Mouse (Mus musculus) hematopoietic stem cell, adult 5-6 weeks (primary cell): ENCODE results near the gene Rpl9-ps6. TPM values are rescaled to one million over a fixed set of nuclear protein-coding genes. Genes with fewer than 3 reads are reported as not detected.

Experiments used
- ATAC-seq, 2 experiments: fragments of 125-278 bp in 1 of 2; replicated peaks in 1 of 2; 2 replicates each; pipeline ENCODE4 v1.8.0; 2016 to 2017; ENCODE audit warnings: inconsistent platforms in 2 of 2, mild to moderate bottlenecking in 2 of 2, moderate number of reproducible peaks in 2 of 2, low read depth in 1 of 2, moderate TSS enrichment in 1 of 2; ENCODE audit not compliant: low FRiP score in 2 of 2, poor library complexity in 2 of 2, severe bottlenecking in 2 of 2, insufficient read depth in 1 of 2, low TSS enrichment in 1 of 2
- total RNA-seq: library from RNA; stranded (forward); fragments of 172-1452, 232-1000 nt; gene quantifications from 2 replicates; pipeline ENCODE4 v1.2.3, GENCODE M21; 2017

The Rpl9-ps6 gene
- total RNA-seq, 1 experiment from 2014 or later: 106 TPM

GRCm38 (mm10) chr19:32441568-32441967, 24.8 kb downstream of the Rpl9-ps6 start:
- no peak for ATAC-seq

DNA sequence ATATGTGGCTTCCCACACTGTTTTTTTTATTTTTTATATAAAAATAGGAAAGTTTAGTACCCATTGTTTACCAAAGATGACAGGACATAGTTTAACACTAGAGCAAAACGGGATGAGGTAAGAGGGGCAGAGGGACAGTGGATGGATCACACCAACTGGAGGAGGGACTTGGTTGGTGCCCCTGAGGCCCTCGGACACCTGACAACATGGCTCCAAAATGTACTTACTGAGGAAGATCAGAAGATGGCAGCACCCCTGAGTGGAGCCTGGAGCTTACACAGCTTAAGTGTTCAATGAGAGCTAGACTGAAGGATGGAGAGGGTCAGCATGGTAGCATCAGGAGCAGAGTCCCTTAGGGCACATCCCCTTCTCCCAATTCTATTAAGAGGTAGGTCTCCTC, 27.0 kb downstream of the Rpl9-ps6 start:
- ATAC-seq: no peak

- no peak for ATAC-seq
These were observed 40.5 kb downstream of the Rpl9-ps6 start for GRCm38 (mm10) chr19:32425856-32426255.

DNA sequence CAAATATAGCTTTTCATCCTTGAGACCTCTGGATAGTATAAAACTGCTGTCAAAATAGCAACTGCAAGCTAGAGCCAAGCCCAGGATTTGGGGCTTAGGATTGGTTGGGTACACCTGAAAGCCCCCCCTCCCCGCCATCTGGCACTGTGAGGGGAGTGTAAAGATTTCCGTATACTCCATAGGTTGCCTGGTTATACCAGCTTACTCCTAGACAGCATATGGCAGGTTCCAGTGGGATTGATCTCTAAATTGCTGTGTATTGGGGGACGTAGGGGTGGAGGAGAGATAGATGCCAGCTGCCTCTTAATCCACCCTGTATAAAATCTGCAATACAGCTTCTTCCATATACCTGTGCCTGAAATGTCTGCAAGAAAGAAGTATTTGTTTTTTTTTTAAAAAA, 41.7 kb downstream of the Rpl9-ps6 start:
- no peak for ATAC-seq

DNA sequence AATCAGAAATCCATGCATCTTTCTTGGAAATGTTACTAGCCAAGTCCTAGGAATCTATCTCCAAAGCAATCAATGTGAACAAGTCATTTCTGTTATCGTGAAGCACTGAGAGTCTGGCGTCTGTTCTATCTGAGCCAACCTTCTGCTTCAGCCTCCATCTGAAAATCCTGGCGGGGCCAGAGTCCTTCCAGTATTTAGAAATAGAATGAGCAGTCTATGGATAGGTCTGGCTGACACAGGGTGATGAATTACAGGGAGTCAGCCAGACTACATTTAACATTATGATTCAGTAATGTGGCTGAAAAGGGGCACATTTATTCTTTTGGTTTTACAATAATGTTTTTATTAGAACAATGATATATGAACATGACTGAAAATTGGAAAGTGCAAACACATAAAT, 47.3 kb downstream of the Rpl9-ps6 start:
- ATAC-seq: no peak

DNA sequence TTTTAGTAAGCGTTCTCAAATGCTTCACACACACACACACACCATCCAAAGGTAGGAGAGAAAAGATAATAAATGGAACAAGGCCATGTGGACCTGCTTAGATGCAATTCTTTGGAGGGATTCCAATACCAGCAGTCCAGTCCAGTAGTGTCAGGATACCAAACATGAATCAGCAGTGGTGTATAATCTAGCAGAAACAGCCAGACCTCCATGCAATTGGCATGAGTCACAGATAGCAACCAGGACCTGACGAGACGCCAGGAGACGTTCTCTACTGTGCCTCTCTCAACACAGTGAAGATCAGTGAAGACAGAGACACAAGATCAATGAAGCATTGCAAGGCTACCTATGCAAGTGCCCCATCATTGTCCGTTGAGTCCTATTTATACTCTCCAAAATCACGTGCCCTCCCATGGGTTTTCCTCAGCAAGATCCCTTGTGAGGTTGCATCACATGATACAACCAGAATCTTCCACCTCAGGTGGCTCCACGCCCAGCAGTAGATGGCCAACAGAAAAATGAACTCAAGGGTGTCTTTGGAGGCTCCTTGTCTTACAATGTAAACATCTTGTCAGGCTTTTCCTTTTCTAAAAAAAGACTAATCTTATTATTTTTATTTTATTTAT, 49.6 kb downstream of the Rpl9-ps6 start:
- no peak for ATAC-seq

Other genes starting within 250 kb of the Rpl9-ps6 start
- gene Sgms1, start 76.9 kb downstream of the Rpl9-ps6 start, total RNA-seq: 79.2 and 81.0 TPM in 2 replicates
- 42.7 and 57.6 TPM in 2 replicates for gene Minpp1, start 19.2 kb upstream of the Rpl9-ps6 start, total RNA-seq
- 0.99 and 2.4 TPM in 2 replicates for gene Papss2, start 129.2 kb upstream of the Rpl9-ps6 start, total RNA-seq